In genomic region chr6:94695121-94695930, GRCm38 (mm10) we compare ENCODE assay signal across 8 mouse cellular contexts. TPM values are rescaled to one million over a fixed set of nuclear protein-coding genes. Genes with fewer than 3 reads are reported as not detected.
DNase-seq lines count a peak whose midpoint lies in the region; ATAC-seq lines count a peak whose summit lies in the region.

No protein-coding gene starts in this region.

- H3K4me1 ChIP-seq in forebrain, embryonic 13.5 days, result peaks cover 86% of the 10 kb centered on the region
- peaks cover 20% of the 10 kb centered on the region for H3K4me1 ChIP-seq in forebrain, embryonic 11.5 days (replicated peaks; ENCODE audit: control insufficient read depth, insufficient read depth, low read length)
- H3K4me1 ChIP-seq in heart, embryonic 12.5 days (replicated peaks), result peaks cover 67% of the 10 kb centered on the region
- H3K4me1 ChIP-seq in limb, embryonic 15.5 days, result peaks cover 68% of the 10 kb centered on the region

- H3K4me3 ChIP-seq in forebrain, embryonic 13.5 days, result no peak overlapping the region
- no peak overlapping the region for H3K4me3 ChIP-seq in forebrain, embryonic 11.5 days (ENCODE audit: low read depth, low read length)
- no peak overlapping the region for H3K4me3 ChIP-seq in heart, embryonic 12.5 days
- H3K4me3 ChIP-seq in limb, embryonic 15.5 days, result 0 out of 2 replicates have a peak overlapping the region, but pooled peaks have one; percentile 5

- no peak overlapping the region for H3K27ac ChIP-seq in forebrain, embryonic 13.5 days
- H3K27ac ChIP-seq in forebrain, embryonic 11.5 days (ENCODE audit: low read depth, low read length), result no peak overlapping the region
- peak overlapping the region; percentile 58; the same call in 1 of the 2 replicates for H3K27ac ChIP-seq in heart, embryonic 12.5 days (ENCODE audit: poor library complexity, severe bottlenecking)
- no peak overlapping the region for H3K27ac ChIP-seq in limb, embryonic 15.5 days

- no peak overlapping the region for H3K9ac ChIP-seq in forebrain, embryonic 13.5 days
- no peak overlapping the region for H3K9ac ChIP-seq in forebrain, embryonic 11.5 days (ENCODE audit: low read length)
- H3K9ac ChIP-seq in heart, embryonic 12.5 days, result no peak overlapping the region
- no peak overlapping the region for H3K9ac ChIP-seq in limb, embryonic 15.5 days

- WGBS in forebrain, embryonic 13.5 days, result 52% methylated on average over 9 of the region's 9 CpGs
- 45% methylated on average over 9 of the region's 9 CpGs for WGBS in forebrain, embryonic 11.5 days
- 53% methylated on average over 9 of the region's 9 CpGs for WGBS in heart, embryonic 12.5 days
- WGBS in limb, embryonic 15.5 days, result 46% methylated on average over 9 of the region's 9 CpGs

- no peaks in the 10 kb centered on the region for H3K36me3 ChIP-seq in forebrain, embryonic 13.5 days (ENCODE audit: poor library complexity, severe bottlenecking)
- no peaks in the 10 kb centered on the region for H3K36me3 ChIP-seq in forebrain, embryonic 11.5 days (ENCODE audit: control insufficient read depth, insufficient read depth, low read length)
- H3K36me3 ChIP-seq in heart, embryonic 12.5 days, result no peaks in the 10 kb centered on the region
- H3K36me3 ChIP-seq in limb, embryonic 15.5 days, result no peaks in the 10 kb centered on the region

- no peaks in the 10 kb centered on the region for H3K27me3 ChIP-seq in forebrain, embryonic 13.5 days
- no peaks in the 10 kb centered on the region for H3K27me3 ChIP-seq in forebrain, embryonic 11.5 days (ENCODE audit: control insufficient read depth, insufficient read depth, low read length)
- H3K27me3 ChIP-seq in heart, embryonic 12.5 days (replicated peaks), result no peaks in the 10 kb centered on the region
- H3K27me3 ChIP-seq in limb, embryonic 15.5 days, result no peaks in the 10 kb centered on the region

- no peaks in the 10 kb centered on the region for H3K9me3 ChIP-seq in forebrain, embryonic 13.5 days (replicated peaks)
- no peaks in the 10 kb centered on the region for H3K9me3 ChIP-seq in forebrain, embryonic 11.5 days (ENCODE audit: control insufficient read depth, low read length)
- no peaks in the 10 kb centered on the region for H3K9me3 ChIP-seq in heart, embryonic 12.5 days (replicated peaks)
- H3K9me3 ChIP-seq in limb, embryonic 15.5 days, result no peaks in the 10 kb centered on the region

- H3K4me2 ChIP-seq in forebrain, embryonic 13.5 days, result 0 out of 2 replicates have a peak overlapping the region, but pooled peaks have one; percentile 5
- no peak overlapping the region for H3K4me2 ChIP-seq in forebrain, embryonic 11.5 days (ENCODE audit: low read depth, low read length, severe bottlenecking)
- peak overlapping the region; percentile 42 for H3K4me2 ChIP-seq in heart, embryonic 12.5 days
- H3K4me2 ChIP-seq in limb, embryonic 15.5 days, result peak overlapping the region; percentile 27; the same call in 1 of the 2 replicates

- ATAC-seq in forebrain, embryonic 13.5 days, result no peak
- ATAC-seq in forebrain, embryonic 11.5 days (replicated peaks; ENCODE audit: low FRiP score), result no peak
- ATAC-seq in heart, embryonic 12.5 days (ENCODE audit: insufficient number of reproducible peaks, low FRiP score), result no peak
- ATAC-seq in limb, embryonic 15.5 days (ENCODE audit: insufficient number of reproducible peaks, low FRiP score, low TSS enrichment, low read depth), result no peak

- DNase-seq in forebrain, embryonic 11.5 days (ENCODE audit: low spot score), result no peak
- DNase-seq in ES-CJ7 (ENCODE audit: low read depth, low spot score), result peak; percentile 69
- no peak for DNase-seq in retina, embryonic 14.5 days (ENCODE audit: low spot score)
- DNase-seq in spleen, postnatal 10 days (ENCODE audit: low spot score in 2 of 2), result no peak
- no peak for DNase-seq in cerebellum, postnatal 4 days (ENCODE audit: low spot score in 2 of 2)

RNA-seq across cellular contexts. Expression of gene Lrig1, which starts 4.6 kb away (rescaled TPM):
- 6.4 and 7.6 TPM in 2 replicates for polyA plus RNA-seq in forebrain, embryonic 13.5 days (2015; fragmentation: Nextera tagmentation; extraction: Ambion mirVana)
- polyA plus RNA-seq in forebrain, embryonic 11.5 days (2014; fragmentation: Nextera tagmentation; extraction: Ambion mirVana), result 21.7 and 25.2 TPM in 2 replicates
- polyA plus RNA-seq in heart, embryonic 12.5 days (2016; fragmentation: Nextera tagmentation; extraction: Ambion mirVana), result 14.6 and 16.5 TPM in 2 replicates
- 22.3 and 22.5 TPM in 2 replicates for polyA plus RNA-seq in limb, embryonic 15.5 days (2015; fragmentation: Nextera tagmentation; extraction: Ambion mirVana)
